Mouse (Mus musculus): Measurements from ENCODE around the gene Gucy1b1. TPM values are rescaled to one million over a fixed set of nuclear protein-coding genes. Genes with fewer than 3 reads are reported as not detected.
A peak's percentile ranks its signal among the peaks of the same experiment; 100 is the strongest.

Gucy1b1 gene
- polyA plus RNA-seq, 2 experiments: 4.5 to 5.8 TPM

DNA sequence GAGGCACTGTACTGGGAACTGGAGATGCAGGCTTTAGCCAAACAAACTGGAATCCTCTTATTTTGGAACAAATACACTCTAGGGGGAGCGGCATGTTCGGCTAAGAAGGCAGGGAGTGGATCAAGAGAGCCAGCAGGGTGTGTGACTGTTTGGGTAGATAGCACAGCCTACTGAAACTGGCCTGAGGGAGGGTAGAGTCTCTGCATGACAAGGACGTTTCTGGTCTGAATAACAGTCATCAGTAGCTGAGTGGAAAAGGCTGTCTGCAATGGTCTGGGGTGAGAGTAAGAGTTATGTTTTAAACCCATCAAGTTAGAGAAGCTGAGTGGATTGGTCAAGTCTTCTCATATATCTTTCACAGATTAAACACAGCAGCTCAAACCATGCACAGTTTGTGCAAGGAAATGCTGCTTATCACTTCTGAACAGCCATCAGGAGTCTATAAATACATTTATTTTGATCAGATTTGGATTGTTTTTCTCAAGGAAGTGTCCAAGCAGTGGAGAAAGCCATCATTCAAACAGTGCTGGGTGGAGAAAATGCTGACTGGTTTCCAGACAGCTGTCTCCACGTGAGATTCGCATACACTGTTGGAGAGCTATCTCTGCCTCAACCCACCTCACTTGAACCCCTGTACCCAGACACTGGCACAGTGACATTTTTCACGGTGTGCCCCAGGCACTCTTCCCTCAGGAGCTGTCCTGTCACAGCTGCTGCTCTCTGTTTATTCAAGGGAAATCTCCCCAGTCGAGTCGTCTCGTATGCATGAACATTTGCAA lies 12.9 kb downstream of the Gucy1b1 start:
- DNase-seq (ENCODE audit: low read depth in 3 of 3, low spot score in 3 of 3): no peak
- TF ChIP-seq CTCF (IDR thresholded peaks at IDR 0.05; ENCODE audit: low read depth) (no peak), EP300 (IDR thresholded peaks at IDR 0.05; ENCODE audit: low read depth) (no peak)
- H3K27ac ChIP-seq: no peak overlapping the region
- no peaks in the 10 kb centered on the region for H3K9me3 ChIP-seq (ENCODE audit: control insufficient read depth, low read length)
- peaks cover 0 to 11% of the 10 kb centered on the region in 2 experiments; a peak in 2 of 4 replicates for H3K4me1 ChIP-seq (replicated peaks; ENCODE audit: control insufficient read depth in 2 of 2, insufficient read depth in 2 of 2, low read length in 1 of 2)
- no peak overlapping the region for H3K4me2 ChIP-seq (ENCODE audit: low read depth)
- peak; percentile 59; the same call in 1 of the 2 replicates for ATAC-seq (ENCODE audit: insufficient read depth)
- no peaks in the 10 kb centered on the region for H3K27me3 ChIP-seq (ENCODE audit: control insufficient read depth, insufficient read depth, low read length)
- H3K9ac ChIP-seq (replicated peaks): no peak overlapping the region
- H3K4me3 ChIP-seq (ENCODE audit: insufficient read depth in 1 of 2, low read depth in 2 of 2, low read length in 2 of 2): no peak overlapping the region
- H3K36me3 ChIP-seq (replicated peaks; ENCODE audit: control insufficient read depth, insufficient read depth, low read depth): no peaks in the 10 kb centered on the region
- 21% methylated on average over 9 of the region's 9 CpGs for WGBS (ENCODE audit: insufficient replicate concordance)

DNA sequence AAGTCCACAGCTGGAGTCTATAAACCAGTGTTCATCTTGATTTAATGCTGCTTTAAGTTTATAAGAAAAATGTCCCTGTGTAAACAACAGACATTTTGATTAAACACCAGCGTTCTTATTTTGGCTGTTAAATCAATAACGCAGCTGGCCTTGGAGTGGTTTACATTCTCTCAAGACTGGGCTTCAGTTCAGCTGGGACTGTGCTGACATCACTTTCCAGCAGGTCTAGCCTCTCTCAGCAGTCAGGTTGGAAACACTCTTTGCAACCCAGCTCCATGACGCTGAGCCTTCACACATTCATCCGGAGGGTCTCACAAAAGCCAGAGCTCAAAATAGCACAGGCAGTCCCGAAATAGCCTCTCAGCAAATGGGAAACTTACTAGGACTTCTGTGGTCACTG lies 17.3 kb downstream of the Gucy1b1 start:
- Histone ChIP-seq H3K4me1 (replicated peaks; ENCODE audit: control insufficient read depth in 2 of 2, insufficient read depth in 2 of 2, low read length in 1 of 2) (peaks cover 0 to 8% of the 10 kb centered on the region in 2 experiments; a peak in 2 of 4 replicates), H3K9me3 (ENCODE audit: control insufficient read depth, low read length) (no peaks in the 10 kb centered on the region), H3K9ac (replicated peaks) (no peak overlapping the region), H3K27ac (no peak overlapping the region), H3K4me3 (ENCODE audit: insufficient read depth in 1 of 2, low read depth in 2 of 2, low read length in 2 of 2) (no peak overlapping the region), H3K27me3 (ENCODE audit: control insufficient read depth, insufficient read depth, low read length) (no peaks in the 10 kb centered on the region), H3K36me3 (replicated peaks; ENCODE audit: control insufficient read depth, insufficient read depth, low read depth) (no peaks in the 10 kb centered on the region), H3K4me2 (ENCODE audit: low read depth) (no peak overlapping the region)
- TF ChIP-seq CTCF (IDR thresholded peaks at IDR 0.05; ENCODE audit: low read depth): no peak
- TF ChIP-seq EP300 (IDR thresholded peaks at IDR 0.05; ENCODE audit: low read depth): no peak
- 26% methylated on average over 5 of the region's 5 CpGs for whole genome bisulfite sequencing (ENCODE audit: insufficient replicate concordance)
- DNase-seq (ENCODE audit: low read depth in 3 of 3, low spot score in 3 of 3) (no peak), ATAC-seq (ENCODE audit: insufficient read depth) (no peak)

DNA sequence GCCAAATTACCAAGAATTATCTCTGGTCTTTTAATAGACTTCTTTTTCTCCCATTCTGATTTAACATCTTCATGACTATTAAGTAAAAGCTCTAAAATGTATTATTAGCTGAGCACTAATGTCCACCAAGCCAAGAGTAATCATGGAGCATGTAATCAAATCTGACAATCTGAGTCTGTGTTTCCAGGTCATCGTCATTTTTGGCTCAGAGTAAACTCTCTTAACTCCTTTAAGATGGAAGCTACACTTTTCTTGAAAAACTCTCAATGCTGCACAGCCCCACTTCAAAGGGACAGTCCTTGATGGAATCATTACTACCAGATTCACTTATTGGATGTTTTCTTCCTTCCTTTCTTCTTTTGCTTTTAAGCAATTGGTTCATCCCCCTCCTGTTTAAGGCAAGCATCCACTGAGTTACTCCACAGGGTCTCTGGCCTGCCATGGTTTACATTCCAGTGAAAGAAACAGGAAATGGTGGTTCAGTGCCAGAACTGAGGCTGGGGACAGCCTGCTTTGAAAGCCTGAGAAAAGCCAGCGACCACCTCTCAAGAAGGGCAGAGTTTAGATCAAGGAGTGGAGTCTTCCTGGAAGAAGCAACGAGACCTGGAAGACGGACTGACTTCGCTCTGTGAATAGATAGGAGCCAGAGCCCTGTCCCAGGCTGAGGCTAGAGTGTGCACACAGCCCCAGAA lies 20.1 kb downstream of the Gucy1b1 start:
- H3K27me3 ChIP-seq (ENCODE audit: control insufficient read depth, insufficient read depth, low read length): no peaks in the 10 kb centered on the region
- no peak overlapping the region for H3K4me3 ChIP-seq (ENCODE audit: insufficient read depth in 1 of 2, low read depth in 2 of 2, low read length in 2 of 2)
- no peaks in the 10 kb centered on the region for H3K36me3 ChIP-seq (replicated peaks; ENCODE audit: control insufficient read depth, insufficient read depth, low read depth)
- WGBS (ENCODE audit: insufficient replicate concordance): 39% methylated on average over 5 of the region's 5 CpGs
- no peak overlapping the region for H3K27ac ChIP-seq
- ATAC-seq (ENCODE audit: insufficient read depth) (no peak), DNase-seq (ENCODE audit: low read depth in 3 of 3, low spot score in 3 of 3) (no peak)
- H3K4me2 ChIP-seq (ENCODE audit: low read depth): no peak overlapping the region
- no peak for TF ChIP-seq CTCF (IDR thresholded peaks at IDR 0.05; ENCODE audit: low read depth)
- no peak for TF ChIP-seq EP300 (IDR thresholded peaks at IDR 0.05; ENCODE audit: low read depth)
- no peaks in the 10 kb centered on the region for H3K9me3 ChIP-seq (ENCODE audit: control insufficient read depth, low read length)
- no peak overlapping the region for H3K9ac ChIP-seq (replicated peaks)
- no peaks in the 10 kb centered on the region for H3K4me1 ChIP-seq (replicated peaks; ENCODE audit: control insufficient read depth in 2 of 2, insufficient read depth in 2 of 2, low read length in 1 of 2)

DNA sequence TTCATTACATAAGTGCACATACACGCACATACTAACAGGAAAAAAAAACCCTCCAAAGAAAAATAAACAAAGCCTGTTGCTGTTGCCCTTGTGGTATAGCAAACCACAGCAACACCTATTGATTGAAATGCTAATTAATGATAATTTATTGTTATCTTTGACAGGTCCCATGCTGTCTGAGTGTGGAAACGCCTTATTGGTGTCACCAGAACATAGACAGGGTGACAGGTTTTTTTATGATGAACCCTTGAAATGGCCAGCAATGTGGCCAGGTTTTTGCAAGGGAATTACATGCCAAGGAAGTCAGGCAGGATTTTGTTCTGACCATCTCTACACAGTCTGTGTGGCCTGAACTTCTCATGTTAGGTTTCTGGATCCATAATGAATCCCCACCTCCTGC lies 22.5 kb downstream of the Gucy1b1 start:
- no peaks in the 10 kb centered on the region for H3K9me3 ChIP-seq (ENCODE audit: control insufficient read depth, low read length)
- WGBS (ENCODE audit: insufficient replicate concordance): 51% methylated on average over 2 of the region's 2 CpGs
- H3K27ac ChIP-seq: no peak overlapping the region
- H3K4me3 ChIP-seq (ENCODE audit: insufficient read depth in 1 of 2, low read depth in 2 of 2, low read length in 2 of 2): no peak overlapping the region
- H3K4me1 ChIP-seq (replicated peaks; ENCODE audit: control insufficient read depth in 2 of 2, insufficient read depth in 2 of 2, low read length in 1 of 2): no peaks in the 10 kb centered on the region
- H3K27me3 ChIP-seq (ENCODE audit: control insufficient read depth, insufficient read depth, low read length): no peaks in the 10 kb centered on the region
- no peak for DNase-seq (ENCODE audit: low read depth in 3 of 3, low spot score in 3 of 3)
- H3K4me2 ChIP-seq (ENCODE audit: low read depth): no peak overlapping the region
- H3K9ac ChIP-seq (replicated peaks): no peak overlapping the region
- no peak for TF ChIP-seq CTCF (IDR thresholded peaks at IDR 0.05; ENCODE audit: low read depth)
- ATAC-seq (ENCODE audit: insufficient read depth): no peak
- no peaks in the 10 kb centered on the region for H3K36me3 ChIP-seq (replicated peaks; ENCODE audit: control insufficient read depth, insufficient read depth, low read depth)

DNA sequence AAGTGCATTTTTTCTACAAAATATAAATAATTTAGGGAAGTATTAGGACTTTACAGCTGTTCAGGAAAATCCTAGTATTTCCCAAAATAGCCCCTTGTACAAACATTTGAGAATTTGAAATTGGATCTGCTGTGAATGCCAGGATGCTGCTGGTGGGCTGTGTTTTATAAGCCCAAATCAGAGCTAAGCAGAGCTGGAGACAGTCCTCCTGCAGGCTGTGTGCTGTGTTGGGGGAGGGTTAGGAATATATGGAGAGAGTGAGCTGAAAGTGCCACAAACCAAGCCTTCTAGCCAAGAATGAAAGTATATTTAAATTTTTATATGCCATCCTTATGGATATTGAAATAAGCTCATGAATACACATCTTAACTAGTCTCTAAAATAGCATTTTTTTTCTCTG lies 23.0 kb downstream of the Gucy1b1 start:
- Histone ChIP-seq H3K9me3 (ENCODE audit: control insufficient read depth, low read length) (no peaks in the 10 kb centered on the region), H3K4me1 (replicated peaks; ENCODE audit: control insufficient read depth in 2 of 2, insufficient read depth in 2 of 2, low read length in 1 of 2) (no peaks in the 10 kb centered on the region), H3K27ac (no peak overlapping the region), H3K9ac (replicated peaks) (no peak overlapping the region), H3K4me3 (ENCODE audit: insufficient read depth in 1 of 2, low read depth in 2 of 2, low read length in 2 of 2) (no peak overlapping the region), H3K36me3 (replicated peaks; ENCODE audit: control insufficient read depth, insufficient read depth, low read depth) (no peaks in the 10 kb centered on the region), H3K27me3 (ENCODE audit: control insufficient read depth, insufficient read depth, low read length) (no peaks in the 10 kb centered on the region), H3K4me2 (ENCODE audit: low read depth) (no peak overlapping the region)
- ATAC-seq (ENCODE audit: insufficient read depth) (no peak), DNase-seq (ENCODE audit: low read depth in 3 of 3, low spot score in 3 of 3) (no peak)
- no peak for TF ChIP-seq CTCF (IDR thresholded peaks at IDR 0.05; ENCODE audit: low read depth)
- no peak for TF ChIP-seq EP300 (IDR thresholded peaks at IDR 0.05; ENCODE audit: low read depth)
